Mouse (Mus musculus) embryonic facial prominence, embryonic 11.5 days (tissue): ENCODE data around the gene Sfpq. TPM values are rescaled to one million over a fixed set of nuclear protein-coding genes. Genes with fewer than 3 reads are reported as not detected.

Source experiments
- ATAC-seq: fragments of 200-750 bp; cut with Nextera tagmentation; replicated peaks from 2 replicates; pipeline ENCODE4 v1.8.0; 2017; ENCODE audit warnings: low read depth; ENCODE audit not compliant: insufficient number of reproducible peaks, low FRiP score, low TSS enrichment
- DNase-seq: peaks from one replicate; pipeline ENCODE4 v3.0.0-alpha.2; 2015; ENCODE audit warnings: low spot score
- H3K27ac ChIP-seq: fragments of 300-500 bp; sonication (generic); replicated peaks from 2 replicates; pipeline ENCODE4 v1.5.1; 2014; ENCODE audit warnings: mild to moderate bottlenecking, low read depth, low read length, control low read depth
- H3K27me3 ChIP-seq: fragments of 300-500 bp; sonication (generic); 2 replicates; pipeline ENCODE4 v1.6.1; 2014; ENCODE audit warnings: mild to moderate bottlenecking, low read length, moderate library complexity, mixed read lengths; ENCODE audit not compliant: control insufficient read depth, insufficient read depth
- H3K36me3 ChIP-seq: fragments of 300-500 bp; sonication (generic); replicated peaks from 2 replicates; pipeline ENCODE4 v1.6.1; 2014; ENCODE audit warnings: low read depth, mild to moderate bottlenecking, low read length, moderate library complexity, mixed read lengths; ENCODE audit not compliant: control insufficient read depth, insufficient read depth
- H3K4me1 ChIP-seq: fragments of 300-500 bp; sonication (generic); 2 replicates; pipeline ENCODE4 v1.6.1; 2014; ENCODE audit warnings: low read length, mixed read lengths; ENCODE audit not compliant: control insufficient read depth, insufficient read depth
- H3K4me2 ChIP-seq: fragments of 300-500 bp; sonication (generic); 2 replicates; pipeline ENCODE4 v1.6.1; 2014; ENCODE audit warnings: low read depth, mild to moderate bottlenecking, control low read depth, low read length, moderate library complexity
- H3K4me3 ChIP-seq: fragments of 300-500 bp; sonication (generic); 2 replicates; pipeline ENCODE4 v1.5.1; 2014; ENCODE audit warnings: low read depth, low read length, control low read depth
- H3K9ac ChIP-seq: fragments of 300-500 bp; sonication (generic); replicated peaks from 2 replicates; pipeline ENCODE4 v1.6.1; 2014; ENCODE audit warnings: mild to moderate bottlenecking, control low read depth, low read length
- H3K9me3 ChIP-seq: fragments of 300-500 bp; sonication (generic); replicated peaks from 2 replicates; pipeline ENCODE4 v1.6.1; 2016; ENCODE audit warnings: mild to moderate bottlenecking, low read length, inconsistent platforms, mixed read lengths; ENCODE audit not compliant: control insufficient read depth
- WGBS: fragments of 180-500 bp; shearing (Covaris S2); extraction: QIAGEN DNeasy Blood & Tissue Kit; methylation state at CpG from one replicate; pipeline ENCODE4 v1.1.7; 2014; 5-methylcytosine and 5-hydroxymethylcytosine counted together
- polyA plus RNA-seq: library from polyadenylated mRNA; unstranded; fragments of >200 nt; fragmentation: Nextera tagmentation; extraction: Ambion mirVana; gene quantifications from 2 replicates; pipeline ENCODE4 v1.2.1, GENCODE M21; 2014

Gene Sfpq
- polyA plus RNA-seq, 1 experiment from 2014 or later: 194 TPM

GRCm38 (mm10) chr4:127037908-127038827 lies 17.0 kb downstream of the Sfpq start:
- Histone ChIP-seq H3K27me3 (no peaks in the 10 kb centered on the region), H3K36me3 (peaks cover 33% of the 10 kb centered on the region), H3K4me1 (no peaks in the 10 kb centered on the region), H3K9ac (no peak overlapping the region), H3K4me2 (no peak overlapping the region), H3K9me3 (no peaks in the 10 kb centered on the region), H3K27ac (no peak overlapping the region), H3K4me3 (no peak overlapping the region)
- no peak for DNase-seq
- WGBS: 87% methylated on average over 8 of the region's 8 CpGs
- no peak; the same call in 1 of the 2 replicates for ATAC-seq

DNA sequence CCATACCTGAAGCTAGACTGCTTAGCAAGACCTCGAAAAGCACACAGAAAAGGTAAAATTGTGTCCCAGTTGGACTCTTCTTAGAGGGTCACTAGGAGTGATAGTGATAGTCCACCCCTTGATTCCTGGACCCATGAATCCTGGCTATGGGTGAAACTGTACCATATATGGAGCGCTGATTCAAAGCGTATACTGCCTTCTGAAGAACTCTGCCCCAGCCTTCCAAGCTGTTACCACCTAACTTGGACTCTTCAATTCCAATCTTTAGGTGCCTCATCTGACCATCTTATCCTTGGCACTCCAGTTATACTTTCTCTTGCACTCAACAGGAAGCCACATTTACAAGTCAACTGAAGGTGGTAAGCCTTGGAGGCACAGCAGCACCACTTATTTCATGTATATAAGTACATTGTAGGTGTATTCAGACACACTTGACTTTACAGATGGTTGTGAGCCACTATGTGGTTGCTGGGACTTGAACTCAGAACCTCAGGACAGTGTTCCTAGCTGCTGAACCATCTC lies 17.8 kb downstream of the Sfpq start:
- 82% methylated on average over 3 of the region's 3 CpGs for WGBS
- H3K36me3 ChIP-seq: peaks cover 31% of the 10 kb centered on the region
- H3K27me3 ChIP-seq: no peaks in the 10 kb centered on the region
- no peak overlapping the region for H3K4me2 ChIP-seq
- DNase-seq: no peak
- H3K27ac ChIP-seq: no peak overlapping the region
- H3K4me3 ChIP-seq: no peak overlapping the region
- no peak for ATAC-seq
- H3K9ac ChIP-seq: no peak overlapping the region
- no peaks in the 10 kb centered on the region for H3K4me1 ChIP-seq
- no peaks in the 10 kb centered on the region for H3K9me3 ChIP-seq

- H3K4me3 ChIP-seq: no peak overlapping the region
- H3K4me1 ChIP-seq: no peaks in the 10 kb centered on the region
- no peaks in the 10 kb centered on the region for H3K27me3 ChIP-seq
- H3K4me2 ChIP-seq: no peak overlapping the region
- H3K27ac ChIP-seq: no peak overlapping the region
- 78% methylated on average over 3 of the region's 3 CpGs for WGBS
- ATAC-seq: 0 out of 2 replicates have a peak, but pooled peaks have one; percentile 11
- peaks cover 25% of the 10 kb centered on the region for H3K36me3 ChIP-seq
- DNase-seq: no peak
- no peak overlapping the region for H3K9ac ChIP-seq
- no peaks in the 10 kb centered on the region for H3K9me3 ChIP-seq
Measured at GRCm38 (mm10) chr4:127039871-127040483, 18.9 kb downstream of the Sfpq start.

GRCm38 (mm10) chr4:127043540-127043939 lies 22.4 kb downstream of the Sfpq start:
- Histone ChIP-seq H3K4me3 (no peak overlapping the region), H3K9ac (no peak overlapping the region), H3K9me3 (no peaks in the 10 kb centered on the region), H3K27ac (no peak overlapping the region), H3K4me2 (no peak overlapping the region), H3K27me3 (no peaks in the 10 kb centered on the region), H3K36me3 (peaks cover 12% of the 10 kb centered on the region; the same call in 1 of the 2 replicates), H3K4me1 (no peaks in the 10 kb centered on the region)
- 87% methylated on average over 4 of the region's 4 CpGs for WGBS
- ATAC-seq (no peak), DNase-seq (no peak)

DNA sequence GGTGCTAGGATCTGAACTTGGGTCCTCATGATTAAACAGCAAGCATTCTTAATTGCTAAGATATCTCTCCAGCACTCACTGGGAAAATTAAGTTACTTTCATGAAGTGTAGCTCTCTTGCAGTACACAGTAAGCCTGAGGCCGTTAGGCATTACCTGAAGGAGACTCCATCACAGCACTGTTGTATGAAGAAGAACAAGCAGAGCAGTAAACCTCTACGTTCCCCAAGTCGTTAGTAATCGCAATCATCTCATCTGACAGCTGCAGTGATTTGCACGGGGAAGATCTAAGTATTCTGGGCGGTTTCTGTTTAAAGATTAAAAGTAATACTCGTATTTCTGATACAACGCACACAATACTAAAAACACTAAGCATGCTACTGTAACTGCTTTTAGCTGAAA lies 30.0 kb downstream of the Sfpq start:
- Histone ChIP-seq H3K27me3 (no peaks in the 10 kb centered on the region), H3K4me2 (no peak overlapping the region), H3K36me3 (peaks cover 3% of the 10 kb centered on the region), H3K4me3 (no peak overlapping the region), H3K4me1 (no peaks in the 10 kb centered on the region), H3K9me3 (no peaks in the 10 kb centered on the region), H3K9ac (no peak overlapping the region), H3K27ac (no peak overlapping the region)
- 89% methylated on average over 8 of the region's 8 CpGs for WGBS
- ATAC-seq (no peak), DNase-seq (no peak)

DNA sequence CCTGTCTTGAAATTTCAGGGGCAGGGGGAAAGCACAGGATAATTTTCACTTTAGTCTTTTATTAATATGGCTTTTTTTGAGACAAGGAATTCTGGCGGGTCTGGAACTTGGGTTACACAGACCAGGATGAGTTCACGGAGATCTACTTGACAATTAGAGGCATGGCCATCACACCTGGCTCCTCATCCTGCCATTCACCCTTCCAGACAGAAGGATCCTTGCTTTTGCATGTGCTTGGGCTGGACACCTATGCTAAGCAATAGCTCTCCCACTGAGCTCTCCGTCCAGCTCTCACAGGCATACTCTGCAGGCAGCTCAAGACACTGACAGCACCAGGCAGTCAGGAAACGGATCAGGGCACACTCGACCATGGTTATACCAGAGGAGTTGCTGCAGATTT lies 31.9 kb downstream of the Sfpq start:
- Histone ChIP-seq H3K4me1 (no peaks in the 10 kb centered on the region), H3K36me3 (peaks cover 3% of the 10 kb centered on the region), H3K9ac (no peak overlapping the region), H3K27me3 (no peaks in the 10 kb centered on the region), H3K9me3 (no peaks in the 10 kb centered on the region), H3K4me2 (no peak overlapping the region), H3K4me3 (no peak overlapping the region), H3K27ac (no peak overlapping the region)
- DNase-seq (no peak), ATAC-seq (no peak)
- WGBS: 94% methylated on average over 5 of the region's 5 CpGs

GRCm38 (mm10) chr4:127054522-127055198 lies 33.5 kb downstream of the Sfpq start:
- 74% methylated on average over 7 of the region's 7 CpGs for WGBS
- ATAC-seq (no peak), DNase-seq (no peak)
- Histone ChIP-seq H3K4me1 (no peaks in the 10 kb centered on the region), H3K27me3 (no peaks in the 10 kb centered on the region), H3K27ac (no peak overlapping the region), H3K4me3 (no peak overlapping the region), H3K9ac (no peak overlapping the region), H3K9me3 (no peaks in the 10 kb centered on the region), H3K4me2 (no peak overlapping the region), H3K36me3 (no peaks in the 10 kb centered on the region; the same call in none of the 2 replicates)
